Mouse (Mus musculus) neural tube, embryonic 14.5 days (tissue): ENCODE measurements around the gene Kcnj16. TPM values are rescaled to one million over a fixed set of nuclear protein-coding genes. Genes with fewer than 3 reads are reported as not detected.

Experiments
- ATAC-seq: fragments of 200-750 bp; cut with Nextera tagmentation; 2 replicates; pipeline ENCODE4 v1.8.0; 2017; ENCODE audit warnings: low read depth, mild to moderate bottlenecking, moderate TSS enrichment, moderate library complexity
- H3K27ac ChIP-seq: fragments of 300-500 bp; sonication (generic); 2 replicates; pipeline ENCODE4 v1.5.1; 2014; ENCODE audit warnings: low read depth, mild to moderate bottlenecking, control low read depth, low read length, moderate library complexity, mixed read lengths
- H3K27me3 ChIP-seq: fragments of 300-500 bp; sonication (generic); 2 replicates; pipeline ENCODE4 v1.6.1; 2014; ENCODE audit warnings: low read length; ENCODE audit not compliant: control insufficient read depth, insufficient read depth
- H3K36me3 ChIP-seq: fragments of 300-500 bp; sonication (generic); 2 replicates; pipeline ENCODE4 v1.6.1; 2014; ENCODE audit warnings: low read length, mixed read lengths; ENCODE audit not compliant: control insufficient read depth, insufficient read depth
- H3K4me1 ChIP-seq: fragments of 300-500 bp; sonication (generic); 2 replicates; pipeline ENCODE4 v1.6.1; 2014; ENCODE audit warnings: low read length; ENCODE audit not compliant: control insufficient read depth, insufficient read depth
- H3K4me2 ChIP-seq: fragments of 300-500 bp; sonication (generic); 2 replicates; pipeline ENCODE4 v1.6.1; 2014; ENCODE audit warnings: mild to moderate bottlenecking, low read depth, low read length, control low read depth
- H3K4me3 ChIP-seq: fragments of 300-500 bp; sonication (generic); 2 replicates; pipeline ENCODE4 v1.5.1; 2014; ENCODE audit warnings: low read depth, low read length, control low read depth, mixed read lengths
- H3K9ac ChIP-seq: fragments of 300-500 bp; sonication (generic); replicated peaks from 2 replicates; pipeline ENCODE4 v1.6.1; 2014; ENCODE audit warnings: low read depth, mild to moderate bottlenecking, control low read depth, low read length, mixed read lengths
- H3K9me3 ChIP-seq: fragments of 300-500 bp; sonication (generic); 2 replicates; pipeline ENCODE4 v1.6.1; 2016; ENCODE audit warnings: low read length; ENCODE audit not compliant: control insufficient read depth
- WGBS: fragments of 180-500 bp; shearing (Covaris S2); extraction: QIAGEN DNeasy Blood & Tissue Kit; methylation state at CpG from one replicate; pipeline ENCODE4 v1.1.7; 2014; 5-methylcytosine and 5-hydroxymethylcytosine counted together
- polyA plus RNA-seq: library from polyadenylated mRNA; unstranded; fragments of >200 nt; fragmentation: Nextera tagmentation; extraction: Ambion mirVana; gene quantifications from 2 replicates; pipeline ENCODE4 v1.2.1, GENCODE M21; 2014

Gene Kcnj16
- polyA plus RNA-seq, 1 experiment from 2014 or later: 4.1 TPM

DNA sequence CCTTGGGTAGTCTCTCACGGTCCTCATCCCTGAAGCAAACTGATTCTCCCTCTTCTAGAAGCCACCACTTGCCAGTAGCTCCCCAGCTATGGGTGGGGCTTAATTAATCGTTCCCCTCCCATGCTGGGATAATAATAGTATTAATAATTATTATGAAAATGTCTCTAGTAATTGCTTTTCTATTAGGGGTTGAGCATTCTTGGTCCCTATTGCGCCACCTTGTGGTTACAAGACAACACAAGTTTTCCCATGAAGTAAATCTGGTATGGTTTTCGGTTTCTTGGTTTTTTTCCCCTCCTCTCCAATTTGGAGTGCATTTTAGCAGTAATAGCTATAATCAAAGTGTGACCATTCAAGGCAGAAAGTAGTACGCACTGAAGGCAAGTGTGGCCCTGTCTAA lies 74.3 kb downstream of the Kcnj16 start:
- Histone ChIP-seq H3K36me3 (no peaks in the 10 kb centered on the region), H3K27me3 (no peaks in the 10 kb centered on the region), H3K4me1 (no peaks in the 10 kb centered on the region), H3K4me3 (no peak overlapping the region), H3K9me3 (no peaks in the 10 kb centered on the region), H3K27ac (no peak overlapping the region), H3K9ac (no peak overlapping the region), H3K4me2 (no peak overlapping the region)
- WGBS: 54% methylated on average over 5 of the region's 5 CpGs
- no peak for ATAC-seq

DNA sequence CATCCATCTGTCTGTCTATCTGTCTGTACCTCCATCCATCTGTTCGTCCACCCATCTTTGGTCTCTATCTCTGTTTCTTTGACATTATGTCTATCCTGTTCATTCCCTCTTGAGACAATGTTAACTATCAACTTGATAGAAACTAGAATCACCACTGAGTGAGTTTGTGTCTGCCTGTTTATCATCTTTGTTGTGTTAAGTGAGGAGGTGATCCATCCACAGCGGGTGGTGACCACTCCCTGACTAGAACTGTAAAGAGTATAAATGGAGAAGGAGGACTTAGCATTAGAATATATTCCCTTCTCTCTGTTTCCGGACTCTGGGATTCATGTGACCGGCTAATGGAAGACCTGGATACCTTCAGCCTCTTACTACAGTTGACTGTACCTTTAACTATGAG lies 75.5 kb downstream of the Kcnj16 start:
- Histone ChIP-seq H3K27me3 (no peaks in the 10 kb centered on the region), H3K9ac (no peak overlapping the region), H3K4me2 (no peak overlapping the region), H3K9me3 (no peaks in the 10 kb centered on the region), H3K4me1 (no peaks in the 10 kb centered on the region), H3K36me3 (no peaks in the 10 kb centered on the region), H3K4me3 (no peak overlapping the region), H3K27ac (no peak overlapping the region)
- WGBS: 82% methylated on average over 4 of the region's 4 CpGs
- no peak for ATAC-seq

- 82% methylated on average over 3 of the region's 3 CpGs for WGBS
- H3K4me2 ChIP-seq: no peak overlapping the region
- H3K27ac ChIP-seq: no peak overlapping the region
- no peak for ATAC-seq
- no peaks in the 10 kb centered on the region for H3K4me1 ChIP-seq
- no peaks in the 10 kb centered on the region for H3K9me3 ChIP-seq
- H3K36me3 ChIP-seq: no peaks in the 10 kb centered on the region
- no peak overlapping the region for H3K9ac ChIP-seq
- no peaks in the 10 kb centered on the region for H3K27me3 ChIP-seq
- H3K4me3 ChIP-seq: no peak overlapping the region
These were observed 86.4 kb downstream of the Kcnj16 start for GRCm38 (mm10) chr11:111054252-111054651.

GRCm38 (mm10) chr11:111054854-111055822 lies 87.3 kb downstream of the Kcnj16 start:
- H3K36me3 ChIP-seq: no peaks in the 10 kb centered on the region
- no peak overlapping the region for H3K27ac ChIP-seq
- H3K4me2 ChIP-seq: no peak overlapping the region
- H3K27me3 ChIP-seq: no peaks in the 10 kb centered on the region
- WGBS: 92% methylated on average over 8 of the region's 8 CpGs
- no peak overlapping the region for H3K9ac ChIP-seq
- H3K4me3 ChIP-seq: no peak overlapping the region
- ATAC-seq: no peak
- no peaks in the 10 kb centered on the region for H3K4me1 ChIP-seq
- no peaks in the 10 kb centered on the region for H3K9me3 ChIP-seq

- Histone ChIP-seq H3K4me2 (no peak overlapping the region), H3K27ac (no peak overlapping the region), H3K4me1 (no peaks in the 10 kb centered on the region), H3K9me3 (no peaks in the 10 kb centered on the region), H3K27me3 (no peaks in the 10 kb centered on the region), H3K4me3 (no peak overlapping the region), H3K36me3 (no peaks in the 10 kb centered on the region), H3K9ac (no peak overlapping the region)
- WGBS: 55% methylated on average over 13 of the region's 13 CpGs
- no peak for ATAC-seq
These were observed 88.2 kb downstream of the Kcnj16 start for GRCm38 (mm10) chr11:111056030-111056429.

- ATAC-seq: no peak; the same call in 1 of the 2 replicates
- Histone ChIP-seq H3K4me2 (no peak overlapping the region), H3K36me3 (no peaks in the 10 kb centered on the region), H3K9me3 (no peaks in the 10 kb centered on the region), H3K27ac (no peak overlapping the region), H3K9ac (no peak overlapping the region), H3K27me3 (no peaks in the 10 kb centered on the region), H3K4me3 (no peak overlapping the region), H3K4me1 (no peaks in the 10 kb centered on the region)
- WGBS: 96% methylated on average over 4 of the region's 4 CpGs
These were observed 89.6 kb downstream of the Kcnj16 start for GRCm38 (mm10) chr11:111057435-111057834.

- Histone ChIP-seq H3K4me1 (no peaks in the 10 kb centered on the region), H3K36me3 (no peaks in the 10 kb centered on the region), H3K27ac (no peak overlapping the region), H3K9me3 (no peaks in the 10 kb centered on the region), H3K27me3 (no peaks in the 10 kb centered on the region), H3K4me2 (no peak overlapping the region), H3K9ac (no peak overlapping the region), H3K4me3 (no peak overlapping the region)
- ATAC-seq: no peak
These were observed 91.6 kb downstream of the Kcnj16 start for GRCm38 (mm10) chr11:111059440-111059839.

- Histone ChIP-seq H3K9me3 (no peaks in the 10 kb centered on the region), H3K36me3 (no peaks in the 10 kb centered on the region), H3K4me3 (no peak overlapping the region), H3K9ac (no peak overlapping the region), H3K27me3 (no peaks in the 10 kb centered on the region), H3K4me1 (no peaks in the 10 kb centered on the region), H3K27ac (no peak overlapping the region), H3K4me2 (no peak overlapping the region)
- WGBS: 59% methylated on average over 5 of the region's 5 CpGs
- ATAC-seq: no peak
These were observed 92.4 kb downstream of the Kcnj16 start for GRCm38 (mm10) chr11:111060216-111060615.

GRCm38 (mm10) chr11:111064751-111065527 lies 97.1 kb downstream of the Kcnj16 start:
- peak overlapping the region; percentile 49 for H3K4me3 ChIP-seq
- 1% methylated on average over 24 of the region's 25 CpGs for WGBS

More at GRCm38 (mm10) chr11:111064751-111065527, 97.1 kb downstream of the Kcnj16 start:
- Histone ChIP-seq H3K36me3 (no peaks in the 10 kb centered on the region), H3K9ac (peak overlapping the region; percentile 54), H3K4me2 (peak overlapping the region; percentile 100), H3K27me3 (no peaks in the 10 kb centered on the region), H3K27ac (0 out of 2 replicates have a peak overlapping the region, but pooled peaks have one; percentile 16), H3K9me3 (no peaks in the 10 kb centered on the region), H3K4me1 (no peaks in the 10 kb centered on the region)
- ATAC-seq: peak; percentile 35; the same call in 1 of the 2 replicates
